Mouse (Mus musculus) MEL (cell line): Measurements from ENCODE around the gene Gm28635.

Experiments used
- CTCF ChIP-seq, 3 experiments: IDR thresholded peaks in 2 of 3; conservative IDR thresholded peaks in 1 of 3; 2 replicates each; pipeline ENCODE4 v1.5.1; 2011 to 2012; ENCODE audit warnings: low read length in 3 of 3, low read depth in 2 of 3, mild to moderate bottlenecking in 2 of 3, improper control_type of control experiment in 1 of 3, inconsistent platforms in 1 of 3, mixed read lengths in 1 of 3, moderate library complexity in 1 of 3; ENCODE audit not compliant: control insufficient read depth in 1 of 3, insufficient read depth in 1 of 3, poor library complexity in 1 of 3, severe bottlenecking in 1 of 3
- EP300 ChIP-seq, 2 experiments: IDR thresholded peaks; 2 replicates each; pipeline ENCODE4 v1.6.1; 2011; ENCODE audit warnings: improper control_type of control experiment in 2 of 2, low read length in 2 of 2, low read depth in 1 of 2, mild to moderate bottlenecking in 1 of 2
- POLR2A ChIP-seq, 2 experiments: IDR thresholded peaks; 2 replicates each; pipeline ENCODE4 v1.6.1; 2011 to 2012; ENCODE audit warnings: low read length in 2 of 2, mild to moderate bottlenecking in 2 of 2, control low read depth in 1 of 2, improper control_type of control experiment in 1 of 2, low read depth in 1 of 2, moderate library complexity in 1 of 2; ENCODE audit not compliant: control insufficient read depth in 1 of 2, insufficient read depth in 1 of 2, poor library complexity in 1 of 2
- TAL1 ChIP-seq: IDR thresholded peaks from 2 replicates; pipeline ENCODE4 v1.6.1; 2012; ENCODE audit warnings: mild to moderate bottlenecking, inconsistent platforms, low read length, moderate library complexity, mixed read lengths

- TF ChIP-seq CTCF (IDR thresholded peaks at IDR 0.05 in 2 of 3, conservative IDR thresholded peaks at IDR 0.05 in 1 of 3; ENCODE audit: control insufficient read depth in 1 of 3, insufficient read depth in 1 of 3, low read depth in 2 of 3, low read length in 3 of 3, poor library complexity in 1 of 3, severe bottlenecking in 1 of 3) (peak in 2 of 3 experiments; percentile 40 to 57; a peak in 4 of 6 replicates), TAL1 (no peak), EP300 (IDR thresholded peaks at IDR 0.05; ENCODE audit: low read depth in 1 of 2, low read length in 2 of 2) (no peak), POLR2A (IDR thresholded peaks at IDR 0.05; ENCODE audit: control insufficient read depth in 1 of 2, insufficient read depth in 1 of 2, low read depth in 1 of 2, low read length in 2 of 2, poor library complexity in 1 of 2) (no peak)
These were observed 120.8 kb downstream of the Gm28635 start for GRCm38 (mm10) chr2:84556888-84557514.
